24 mouse cellular contexts compared by ENCODE assay signal in the genomic region with DNA sequence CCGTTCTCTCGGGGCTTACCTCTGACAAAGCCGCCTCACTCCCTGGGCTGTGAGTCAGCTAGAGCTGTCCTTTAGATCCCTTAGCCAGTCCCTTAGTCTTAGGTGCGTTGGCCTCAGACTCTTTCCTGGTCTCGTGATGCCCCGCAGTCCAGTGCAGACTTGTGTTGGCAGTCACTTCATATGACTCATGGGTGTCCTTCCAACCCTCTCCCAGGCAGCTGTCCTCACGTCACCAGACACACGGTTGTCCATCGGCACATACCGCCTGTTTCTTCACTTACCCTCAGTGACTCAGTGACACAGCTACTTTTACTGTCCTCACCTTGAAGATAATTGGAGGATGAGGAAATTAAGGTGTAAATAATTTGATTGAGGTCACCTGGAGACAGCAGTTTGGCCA. TPM values are rescaled to one million over a fixed set of nuclear protein-coding genes. Genes with fewer than 3 reads are reported as not detected.
DNase-seq lines count a peak whose midpoint lies in the region; ATAC-seq and TF ChIP-seq lines count a peak whose summit lies in the region.
"Had no signal": no experiment of that assay in that cellular context is flagged by ENCODE, and none has a peak within 500 bp of the region (broad histone marks: within the 10 kb centered on the region; RNA-seq: fewer than 3 reads in every experiment).

No protein-coding gene starts in this region.

- H3K4me2 ChIP-seq in intestine, postnatal 0 days (replicated peaks; ENCODE audit: low read depth), result no peak overlapping the region
- H3K4me2 ChIP-seq in intestine, embryonic 16.5 days (ENCODE audit: low read depth, low read length), result no peak overlapping the region
- no peak overlapping the region for H3K4me2 ChIP-seq in liver, embryonic 11.5 days
- H3K4me2 ChIP-seq: embryonic facial prominence, embryonic 15.5 days; hindbrain, embryonic 12.5 days; limb, embryonic 12.5 days; liver, embryonic 13.5 days; lung, embryonic 14.5 days; midbrain, embryonic 11.5 days had no signal

- H3K4me3 ChIP-seq in intestine, postnatal 0 days (ENCODE audit: low read depth, low read length), result no peak overlapping the region
- H3K4me3 ChIP-seq in intestine, embryonic 16.5 days (ENCODE audit: low read length), result no peak overlapping the region
- H3K4me3 ChIP-seq in liver, embryonic 11.5 days (ENCODE audit: low read depth, low read length), result no peak overlapping the region
- H3K4me3 ChIP-seq: embryonic facial prominence, embryonic 15.5 days; forebrain, embryonic 10.5 days; hindbrain, embryonic 12.5 days; limb, embryonic 12.5 days; liver, embryonic 13.5 days had no signal

- no peaks in the 10 kb centered on the region for H3K9me3 ChIP-seq in intestine, postnatal 0 days (ENCODE audit: control insufficient read depth)
- H3K9me3 ChIP-seq in intestine, embryonic 16.5 days (ENCODE audit: control insufficient read depth, low read length), result no peaks in the 10 kb centered on the region
- no peaks in the 10 kb centered on the region for H3K9me3 ChIP-seq in liver, embryonic 11.5 days (ENCODE audit: control insufficient read depth, low read length)
- H3K9me3 ChIP-seq: embryonic facial prominence, embryonic 15.5 days; forebrain, embryonic 10.5 days; hindbrain, embryonic 12.5 days; limb, embryonic 12.5 days; liver, embryonic 13.5 days had no signal

- no peak overlapping the region for H3K27ac ChIP-seq in intestine, postnatal 0 days (ENCODE audit: low read depth, low read length)
- H3K27ac ChIP-seq in intestine, embryonic 16.5 days (ENCODE audit: low read length), result no peak overlapping the region
- no peak overlapping the region for H3K27ac ChIP-seq in liver, embryonic 11.5 days (ENCODE audit: low read depth, low read length)
- H3K27ac ChIP-seq: embryonic facial prominence, embryonic 15.5 days; forebrain, embryonic 10.5 days; hindbrain, embryonic 12.5 days; limb, embryonic 12.5 days; liver, embryonic 13.5 days; macrophage had no signal

- intact Hi-C loops in left cerebral cortex, postnatal 25 days (cut with DNase I), result no loop called here

- WGBS in intestine, postnatal 0 days, result 92% methylated on average over 10 of the region's 10 CpGs
- 93% methylated on average over 10 of the region's 10 CpGs for WGBS in intestine, embryonic 16.5 days
- 93% methylated on average over 10 of the region's 10 CpGs for WGBS in liver, embryonic 11.5 days

- H3K36me3 ChIP-seq in intestine, postnatal 0 days (ENCODE audit: control insufficient read depth, insufficient read depth), result peaks cover 64% of the 10 kb centered on the region
- peaks cover 17% of the 10 kb centered on the region for H3K36me3 ChIP-seq in intestine, embryonic 16.5 days (ENCODE audit: control insufficient read depth, insufficient read depth, low read length)
- peaks cover 14% of the 10 kb centered on the region; the same call in 1 of the 2 replicates for H3K36me3 ChIP-seq in liver, embryonic 11.5 days (ENCODE audit: control insufficient read depth, insufficient read depth, low read length)

- no peaks in the 10 kb centered on the region for H3K4me1 ChIP-seq in intestine, postnatal 0 days (replicated peaks; ENCODE audit: control insufficient read depth, insufficient read depth, low read length)
- no peaks in the 10 kb centered on the region for H3K4me1 ChIP-seq in intestine, embryonic 16.5 days (ENCODE audit: control insufficient read depth, insufficient read depth, low read length)
- no peaks in the 10 kb centered on the region; the same call in 1 of the 2 replicates for H3K4me1 ChIP-seq in liver, embryonic 11.5 days (replicated peaks; ENCODE audit: control insufficient read depth, insufficient read depth, low read length)
- H3K4me1 ChIP-seq: embryonic facial prominence, embryonic 15.5 days; forebrain, embryonic 10.5 days; hindbrain, embryonic 12.5 days; limb, embryonic 12.5 days had no signal

- H3K9ac ChIP-seq in intestine, postnatal 0 days (ENCODE audit: low read depth, low read length), result no peak overlapping the region
- H3K9ac ChIP-seq in intestine, embryonic 16.5 days (ENCODE audit: low read depth, low read length), result no peak overlapping the region
- H3K9ac ChIP-seq in liver, embryonic 11.5 days (ENCODE audit: low read depth, low read length), result no peak overlapping the region
- H3K9ac ChIP-seq: embryonic facial prominence, embryonic 15.5 days; hindbrain, embryonic 12.5 days; limb, embryonic 12.5 days; liver, embryonic 13.5 days; lung, embryonic 14.5 days had no signal

- H3K27me3 ChIP-seq in intestine, postnatal 0 days (replicated peaks; ENCODE audit: control insufficient read depth, insufficient read depth, low read length), result no peaks in the 10 kb centered on the region
- no peaks in the 10 kb centered on the region for H3K27me3 ChIP-seq in intestine, embryonic 16.5 days (replicated peaks; ENCODE audit: control insufficient read depth, insufficient read depth, low read length)
- H3K27me3 ChIP-seq in liver, embryonic 11.5 days (replicated peaks; ENCODE audit: control insufficient read depth, insufficient read depth, low read length), result no peaks in the 10 kb centered on the region
- H3K27me3 ChIP-seq: embryonic facial prominence, embryonic 15.5 days; hindbrain, embryonic 12.5 days; limb, embryonic 12.5 days; liver, embryonic 13.5 days had no signal

- ATAC-seq in intestine, postnatal 0 days, result 0 out of 2 replicates have a peak, but pooled peaks have one; percentile 22
- no peak for ATAC-seq in intestine, embryonic 16.5 days
- no peak for ATAC-seq in liver, embryonic 11.5 days (replicated peaks; ENCODE audit: low FRiP score)
- no peak for ATAC-seq in megakaryocyte-erythroid progenitor cell, adult 5-6 weeks (replicated peaks; ENCODE audit: low FRiP score, low TSS enrichment, poor library complexity, severe bottlenecking)
- ATAC-seq: inflammation-experienced regulatory T-cells, adult 6 months had no signal

- DNase-seq in adrenal gland, postnatal 10 days, result peak; percentile 66
- DNase-seq in gonadal fat pad, adult 2 months (ENCODE audit: low read depth), result peak; percentile 88
- DNase-seq in liver, embryonic 11.5 days (ENCODE audit: low spot score), result no peak
- no peak for DNase-seq in left cerebral cortex, postnatal 25 days (ENCODE audit: low spot score in 2 of 2)
- DNase-seq: cerebellum, adult 2 months; cerebellum, postnatal 36 days; gastrocnemius, postnatal 14 days; kidney, adult 9 months; kidney, postnatal 36 days; layer of hippocampus, adult 9-11 months; liver, embryonic 13.5 days; lung, embryonic 14.5 days; retina, postnatal 1 day had no signal

- TF ChIP-seq CTCF in intestine, postnatal 0 days (IDR thresholded peaks at IDR 0.05; ENCODE audit: low read depth), result no peak

RNA-seq across cellular contexts. Expression of gene Thsd1, which starts 12.3 kb away (rescaled TPM):
- 2.6 and 3.1 TPM in 2 replicates for polyA plus RNA-seq in intestine, postnatal 0 days (2015; fragmentation: Nextera tagmentation; extraction: Ambion mirVana)
- 7.2 and 7.8 TPM in 2 replicates for polyA plus RNA-seq in intestine, embryonic 16.5 days (2015; fragmentation: Nextera tagmentation; extraction: Ambion mirVana)
- 1 to 10 TPM; 7.4 to 9.2 TPM for total RNA-seq in adrenal gland, postnatal 10 days (2021)
- polyA plus RNA-seq in gonadal fat pad, adult 2 months (2012; rRNA removed), result 4.2 and 4.6 TPM in 2 replicates
- 5.6 TPM in 2 replicates for polyA plus RNA-seq in liver, embryonic 11.5 days (2014; fragmentation: Nextera tagmentation; extraction: Ambion mirVana)
- total RNA-seq in megakaryocyte-erythroid progenitor cell, adult 5-6 weeks (2014; fragmentation: Nextera tagmentation), result 0.52 TPM in 1 of 2 replicates, not detected in the other
- total RNA-seq in megakaryocyte-erythroid progenitor cell, adult 5-6 weeks (2017), result 0.80 and 1.2 TPM in 2 replicates
- total RNA-seq in left cerebral cortex, postnatal 25 days (2021), result 1 to 10 TPM; 3.6 to 4.6 TPM
- total RNA-seq: monocyte, adult 5-6 weeks had no signal

RNA-seq across cellular contexts. Expression of gene Vps36, which starts 22.2 kb away (rescaled TPM):
- 21.7 and 24.0 TPM in 2 replicates for polyA plus RNA-seq in intestine, postnatal 0 days (2015; fragmentation: Nextera tagmentation; extraction: Ambion mirVana)
- 28.9 and 34.0 TPM in 2 replicates for polyA plus RNA-seq in intestine, embryonic 16.5 days (2015; fragmentation: Nextera tagmentation; extraction: Ambion mirVana)
- total RNA-seq in adrenal gland, postnatal 10 days (2021), result 10 to 100 TPM; 30.7 to 34.3 TPM
- 9.2 and 10.3 TPM in 2 replicates for polyA plus RNA-seq in gonadal fat pad, adult 2 months (2012; rRNA removed)
- polyA plus RNA-seq in liver, embryonic 11.5 days (2014; fragmentation: Nextera tagmentation; extraction: Ambion mirVana), result 27.8 and 29.1 TPM in 2 replicates
- 30.9 and 31.8 TPM in 2 replicates for total RNA-seq in megakaryocyte-erythroid progenitor cell, adult 5-6 weeks (2014; fragmentation: Nextera tagmentation)
- 30.4 and 38.4 TPM in 2 replicates for total RNA-seq in megakaryocyte-erythroid progenitor cell, adult 5-6 weeks (2017)
- 10 to 100 TPM; 26.0 to 28.1 TPM for total RNA-seq in left cerebral cortex, postnatal 25 days (2021)

RNA-seq across cellular contexts. Expression of gene Ckap2, which starts 29.2 kb away (rescaled TPM):
- polyA plus RNA-seq in intestine, postnatal 0 days (2015; fragmentation: Nextera tagmentation; extraction: Ambion mirVana), result 12.0 and 12.9 TPM in 2 replicates
- 27.9 and 33.0 TPM in 2 replicates for polyA plus RNA-seq in intestine, embryonic 16.5 days (2015; fragmentation: Nextera tagmentation; extraction: Ambion mirVana)
- total RNA-seq in adrenal gland, postnatal 10 days (2021), result 10 to 100 TPM; 13.2 to 14.9 TPM
- 0.84 and 1.00 TPM in 2 replicates for polyA plus RNA-seq in gonadal fat pad, adult 2 months (2012; rRNA removed)
- polyA plus RNA-seq in liver, embryonic 11.5 days (2014; fragmentation: Nextera tagmentation; extraction: Ambion mirVana), result 42.8 and 48.4 TPM in 2 replicates
- total RNA-seq in megakaryocyte-erythroid progenitor cell, adult 5-6 weeks (2014; fragmentation: Nextera tagmentation), result 31.5 and 49.4 TPM in 2 replicates
- 48.3 and 50.1 TPM in 2 replicates for total RNA-seq in megakaryocyte-erythroid progenitor cell, adult 5-6 weeks (2017)
- under 1 TPM; 0.57 to 0.85 TPM for total RNA-seq in left cerebral cortex, postnatal 25 days (2021)

RNA-seq across cellular contexts. Expression of gene Nek3, which starts 48.6 kb away (rescaled TPM):
- polyA plus RNA-seq in intestine, postnatal 0 days (2015; fragmentation: Nextera tagmentation; extraction: Ambion mirVana), result 5.2 and 5.5 TPM in 2 replicates
- polyA plus RNA-seq in intestine, embryonic 16.5 days (2015; fragmentation: Nextera tagmentation; extraction: Ambion mirVana), result 4.6 TPM in 2 replicates
- total RNA-seq in adrenal gland, postnatal 10 days (2021), result 1 to 10 TPM; 3.2 to 4.4 TPM
- polyA plus RNA-seq in gonadal fat pad, adult 2 months (2012; rRNA removed), result 0.82 and 1.1 TPM in 2 replicates
- 3.4 and 3.9 TPM in 2 replicates for polyA plus RNA-seq in liver, embryonic 11.5 days (2014; fragmentation: Nextera tagmentation; extraction: Ambion mirVana)
- total RNA-seq in megakaryocyte-erythroid progenitor cell, adult 5-6 weeks (2014; fragmentation: Nextera tagmentation), result 0.25 and 1.9 TPM in 2 replicates
- 2.0 and 5.9 TPM in 2 replicates for total RNA-seq in megakaryocyte-erythroid progenitor cell, adult 5-6 weeks (2017)
- total RNA-seq in left cerebral cortex, postnatal 25 days (2021), result 1 to 10 TPM; 1.8 to 1.9 TPM

Comparison
In these comparisons a context has a peak if more than half of its experiments do, and no peak if none do; other contexts are left out.
1. DNase-seq: peak in adrenal gland, postnatal 10 days (single experiment) and gonadal fat pad, adult 2 months (single experiment); none in liver, embryonic 11.5 days (single experiment) and left cerebral cortex, postnatal 25 days (0 of 2).